Mouse (Mus musculus): ENCODE data around the gene Samhd1.

The Samhd1 gene

DNA sequence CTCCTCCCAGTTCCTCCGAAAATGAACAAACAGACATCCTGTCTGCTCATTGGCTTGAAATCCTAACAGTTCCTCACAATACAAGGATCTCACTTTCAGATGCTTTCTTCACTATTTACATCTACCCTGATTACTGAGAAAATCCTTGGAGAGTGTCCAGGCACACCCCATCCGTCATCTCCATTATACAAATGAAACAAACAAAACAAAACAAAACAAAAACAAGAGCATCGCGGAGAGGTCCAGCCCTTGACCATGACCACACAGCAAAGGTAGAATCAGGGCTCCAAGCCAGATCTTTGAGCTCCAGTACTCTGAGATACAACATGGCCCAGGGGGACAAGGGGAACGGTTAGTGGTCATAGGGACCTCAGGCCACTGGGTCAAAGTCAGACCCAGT lies 60.3 kb downstream of the Samhd1 start:
- in situ Hi-C loops (cut with MboI, MseI): no loop called here

DNA sequence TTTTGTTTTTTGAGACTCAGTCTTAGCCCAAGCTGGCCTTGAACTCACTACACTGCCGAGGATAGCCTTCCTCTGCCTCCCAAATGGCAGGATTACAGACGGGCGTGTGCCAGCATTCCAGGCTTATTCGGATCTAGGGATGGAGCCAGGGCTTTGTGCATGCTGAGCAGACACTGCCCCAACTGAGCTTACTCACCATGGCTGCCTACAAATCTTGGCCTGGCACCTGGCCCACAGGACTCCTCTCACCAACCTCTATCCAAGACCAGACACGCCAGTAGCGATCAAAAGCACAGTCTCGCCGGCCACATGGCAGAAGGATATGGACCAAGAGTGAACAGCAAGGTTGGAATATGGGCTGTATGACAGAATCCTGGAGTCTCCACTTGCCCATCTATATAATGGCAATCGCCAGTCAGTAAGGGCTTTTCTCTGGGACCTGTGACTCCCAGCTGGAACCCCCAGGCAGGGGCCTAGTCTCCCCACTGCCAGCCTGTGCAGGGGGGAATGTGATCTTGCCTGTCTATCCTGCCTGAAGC lies 60.8 kb downstream of the Samhd1 start:
- in situ Hi-C loops (cut with MboI, MseI): no loop called here

DNA sequence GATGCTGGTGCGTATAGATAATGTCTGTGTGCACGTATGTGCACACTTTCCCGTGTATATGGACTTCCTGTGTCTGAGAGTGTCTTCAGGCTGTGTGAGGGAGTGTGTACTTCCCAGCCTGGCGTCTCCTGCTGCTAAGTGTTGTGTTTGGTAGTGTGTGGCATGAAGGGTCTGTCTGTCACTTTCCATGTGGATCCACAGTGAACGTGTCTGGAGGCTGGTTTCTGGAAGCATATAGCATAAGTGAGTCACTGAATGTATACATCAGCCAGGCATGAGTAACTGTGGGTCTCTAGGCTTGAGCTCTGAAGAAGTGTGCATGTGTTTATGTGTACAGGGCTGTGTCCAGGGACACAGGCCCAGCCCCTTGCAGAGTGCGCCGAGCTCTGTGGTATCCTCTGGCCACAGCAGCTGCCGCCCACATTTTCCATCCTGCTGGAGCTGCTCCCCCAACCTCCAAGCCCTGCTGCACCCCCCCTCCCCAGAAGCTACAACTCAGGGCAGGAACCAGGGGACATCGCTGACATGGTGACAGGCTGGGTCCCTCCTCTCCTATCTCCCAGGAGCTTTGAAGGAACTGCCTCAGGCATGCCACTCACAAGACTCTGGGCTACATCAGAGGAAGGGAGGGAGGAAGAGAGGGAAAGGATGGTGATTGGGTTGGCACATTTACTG lies 61.5 kb downstream of the Samhd1 start:
- in situ Hi-C loops (cut with MboI, MseI): no loop called here

DNA sequence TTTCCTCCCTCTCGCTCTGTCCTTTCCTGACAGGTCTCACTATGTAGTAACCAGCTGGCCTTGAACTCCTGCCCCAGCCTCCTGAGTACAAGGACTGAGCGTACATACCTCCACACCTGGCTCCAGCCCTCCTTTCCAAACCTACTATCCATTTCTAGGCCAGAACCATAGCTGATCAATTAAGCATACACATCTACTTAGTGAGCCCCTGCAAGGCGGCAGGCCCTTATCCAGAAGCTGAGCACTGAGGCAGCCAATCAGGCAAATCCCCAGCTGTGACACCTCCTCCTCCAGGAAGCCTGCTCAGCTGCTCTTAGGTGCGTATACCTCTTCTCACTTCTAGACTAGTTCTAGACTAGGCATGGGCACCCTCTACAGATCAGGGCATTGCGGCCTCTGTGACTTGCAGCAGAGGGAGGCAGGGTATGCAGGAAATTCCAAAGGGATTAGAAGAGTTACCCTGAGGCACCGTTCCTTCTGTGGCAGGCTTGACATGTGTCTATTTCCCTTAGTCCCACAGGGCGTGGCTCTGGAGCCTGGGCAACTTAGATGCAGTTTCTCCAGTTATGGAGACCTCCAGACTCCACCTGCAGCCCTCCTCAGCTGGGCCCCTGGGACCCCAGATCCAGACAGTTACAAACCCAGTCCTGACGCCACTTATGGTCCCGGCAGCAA lies 62.6 kb downstream of the Samhd1 start:
- in situ Hi-C loops (cut with MboI, MseI): no loop called here

DNA sequence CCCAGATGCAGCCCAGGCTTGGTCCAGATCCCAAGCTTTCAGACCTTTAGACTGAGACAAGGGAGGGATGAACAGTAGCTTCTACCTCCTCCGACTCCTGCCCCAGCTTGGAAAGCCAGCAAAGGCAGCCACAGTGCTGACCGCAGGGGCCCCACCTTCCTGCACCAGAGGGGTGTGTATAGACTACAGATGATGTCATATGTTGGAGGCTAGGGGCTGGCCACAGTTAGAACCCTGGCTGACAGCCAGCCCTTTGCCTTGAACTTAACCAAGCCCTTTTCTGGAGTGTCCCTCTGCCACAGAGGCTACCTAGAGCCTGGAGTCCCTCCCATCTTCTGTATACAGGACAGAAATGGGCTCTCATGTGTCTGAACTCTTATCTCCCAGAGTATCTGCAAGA lies 63.5 kb downstream of the Samhd1 start:
- in situ Hi-C loops (cut with MboI, MseI): no loop called here

DNA sequence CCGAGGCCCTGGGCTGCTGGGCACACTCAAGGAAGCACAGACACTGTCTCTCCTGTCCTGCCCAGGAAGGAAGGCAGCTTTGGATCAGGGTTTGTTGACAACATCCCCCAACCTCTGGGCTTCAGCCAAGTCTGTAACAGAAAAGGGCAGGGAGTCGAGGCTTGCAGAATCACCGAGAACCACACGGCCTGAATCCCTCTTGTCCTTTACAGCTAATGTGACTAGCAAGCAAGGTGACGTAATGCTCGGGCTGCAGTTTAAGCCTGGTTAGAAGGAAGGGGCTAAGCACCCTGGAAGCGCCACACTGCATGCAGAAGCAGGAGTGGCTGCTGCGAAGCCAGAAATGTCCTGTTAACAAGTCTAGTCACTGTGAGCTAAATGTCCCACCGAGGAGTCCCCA lies 64.7 kb downstream of the Samhd1 start:
- in situ Hi-C loops (cut with MboI, MseI): no loop called here

DNA sequence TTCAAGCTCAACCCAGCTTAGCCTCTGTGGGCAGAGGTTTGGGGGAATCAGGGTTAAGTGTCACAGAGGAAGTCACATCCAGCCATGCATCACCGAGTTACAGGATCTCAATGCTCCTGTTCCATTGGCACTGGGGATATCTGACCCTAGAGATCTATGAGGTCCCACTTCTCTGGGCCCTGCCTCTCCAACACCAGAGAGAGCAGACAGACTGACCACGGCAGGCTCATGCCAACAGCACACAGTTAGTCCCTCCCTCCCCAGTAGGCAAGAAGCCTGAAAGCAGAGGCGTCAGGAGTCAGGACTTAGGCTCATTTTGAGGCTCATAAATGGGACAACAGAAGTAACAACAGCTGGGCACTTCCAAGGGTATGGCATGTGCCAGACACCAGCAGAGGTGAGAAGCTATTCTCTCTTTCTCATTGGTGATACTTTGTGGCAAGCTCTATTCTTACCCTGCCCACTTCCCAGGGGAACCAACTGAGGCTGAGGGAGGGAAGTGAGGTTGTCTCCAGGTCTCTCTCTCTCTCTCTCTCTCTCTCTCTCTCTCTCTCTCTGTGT lies 65.2 kb downstream of the Samhd1 start:
- in situ Hi-C loops (cut with MboI, MseI): no loop called here

DNA sequence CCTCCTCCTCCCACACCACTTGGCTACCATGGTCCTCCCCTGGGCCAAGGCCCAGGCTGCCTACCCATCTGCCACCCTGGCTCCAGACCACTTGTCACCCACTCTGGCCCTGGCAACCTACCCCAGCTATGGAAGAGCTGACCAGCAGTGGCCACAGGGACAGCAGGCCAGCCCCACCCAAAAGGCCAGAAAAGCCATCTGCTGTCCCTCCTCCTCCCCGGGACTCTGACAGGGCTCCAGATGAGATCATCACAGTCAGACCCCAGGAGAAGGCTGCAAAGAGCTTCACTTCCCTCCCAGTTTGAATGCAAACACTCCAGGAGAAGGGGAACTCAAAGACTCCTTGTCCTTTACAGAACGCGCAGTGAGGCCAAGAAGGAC lies 65.7 kb downstream of the Samhd1 start:
- in situ Hi-C loops (cut with MboI, MseI): no loop called here

DNA sequence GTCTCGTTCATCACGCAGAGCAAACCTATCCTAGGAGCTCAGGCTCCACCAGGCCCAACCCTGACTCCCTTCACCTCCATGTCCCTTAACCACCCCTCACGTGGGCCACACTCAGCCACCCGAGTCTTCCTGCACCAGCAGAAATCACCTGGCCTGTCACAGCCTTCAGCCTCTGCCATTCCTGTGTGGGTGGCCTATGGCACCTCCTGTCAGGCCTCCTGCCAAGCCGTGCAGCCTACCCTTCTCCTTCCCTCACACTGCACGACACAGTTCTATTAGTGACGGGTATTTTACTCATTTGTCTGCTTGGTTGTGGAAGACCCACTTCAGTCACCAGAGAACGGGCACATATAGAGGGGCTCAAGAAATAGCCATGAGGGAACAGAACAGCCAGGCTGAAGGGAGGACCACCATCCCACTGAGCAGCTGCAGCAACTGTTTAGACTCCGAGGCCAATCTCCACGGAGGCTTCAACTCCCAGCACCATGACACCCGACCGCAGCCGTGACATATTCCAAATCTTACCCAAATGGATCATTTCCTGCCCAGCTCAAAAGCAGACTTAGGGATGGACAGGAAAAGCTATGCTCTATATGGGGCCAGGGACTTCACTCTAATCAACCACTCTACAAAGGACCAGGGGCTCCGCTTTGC lies 66.2 kb downstream of the Samhd1 start:
- in situ Hi-C loops (cut with MboI, MseI): no loop called here

DNA sequence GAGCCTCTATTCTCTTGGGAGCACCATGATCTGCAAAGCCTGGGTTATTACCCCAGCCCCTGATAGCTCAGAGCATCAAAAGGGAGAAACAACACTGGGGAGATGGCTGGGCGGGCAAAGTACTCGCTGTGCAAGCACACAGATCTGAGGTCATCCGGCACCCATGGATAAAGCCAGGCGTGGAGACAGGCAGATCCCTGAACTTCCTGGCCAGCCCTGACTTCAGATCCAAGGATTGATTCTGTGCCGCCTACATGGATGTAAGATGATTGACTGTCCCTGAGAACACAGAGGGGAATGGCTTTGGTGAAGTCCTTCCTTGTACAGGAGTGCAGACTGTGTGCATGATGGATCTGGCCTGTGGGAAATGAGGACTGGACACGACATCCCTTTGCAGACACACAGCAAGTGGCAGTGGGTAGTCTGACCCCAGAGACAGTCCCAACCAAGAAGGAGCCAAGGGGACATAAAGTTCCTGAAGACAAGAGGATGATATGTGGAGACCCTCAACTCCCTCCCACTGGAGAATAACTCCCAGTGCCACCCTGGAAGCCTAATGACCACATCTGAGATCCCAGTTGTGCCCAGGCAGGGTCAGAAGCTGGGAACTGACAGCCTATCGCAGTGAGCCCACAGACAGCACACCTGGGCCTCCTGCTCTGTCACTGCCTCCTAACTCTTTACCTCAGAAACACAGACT lies 68.2 kb downstream of the Samhd1 start:
- in situ Hi-C loops (cut with MboI, MseI): no loop called here

DNA sequence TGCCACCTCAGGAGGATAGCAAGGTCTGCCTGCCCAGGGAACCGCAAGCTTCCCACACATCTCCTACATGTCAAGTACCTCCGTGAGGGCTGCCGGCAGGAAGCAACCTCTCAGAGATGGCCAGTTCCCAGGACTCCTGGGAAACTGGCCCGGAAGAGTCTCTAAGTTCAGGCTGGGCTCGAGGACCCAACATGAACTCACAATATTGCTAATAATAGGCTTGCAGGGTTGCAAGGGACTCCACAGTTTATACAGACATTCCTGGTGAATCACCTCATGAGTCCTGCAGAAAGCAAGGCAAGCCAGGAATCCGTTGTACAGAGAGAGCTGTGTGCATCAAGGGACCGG lies 69.2 kb downstream of the Samhd1 start:
- in situ Hi-C loops (cut with MboI, MseI): no loop called here

DNA sequence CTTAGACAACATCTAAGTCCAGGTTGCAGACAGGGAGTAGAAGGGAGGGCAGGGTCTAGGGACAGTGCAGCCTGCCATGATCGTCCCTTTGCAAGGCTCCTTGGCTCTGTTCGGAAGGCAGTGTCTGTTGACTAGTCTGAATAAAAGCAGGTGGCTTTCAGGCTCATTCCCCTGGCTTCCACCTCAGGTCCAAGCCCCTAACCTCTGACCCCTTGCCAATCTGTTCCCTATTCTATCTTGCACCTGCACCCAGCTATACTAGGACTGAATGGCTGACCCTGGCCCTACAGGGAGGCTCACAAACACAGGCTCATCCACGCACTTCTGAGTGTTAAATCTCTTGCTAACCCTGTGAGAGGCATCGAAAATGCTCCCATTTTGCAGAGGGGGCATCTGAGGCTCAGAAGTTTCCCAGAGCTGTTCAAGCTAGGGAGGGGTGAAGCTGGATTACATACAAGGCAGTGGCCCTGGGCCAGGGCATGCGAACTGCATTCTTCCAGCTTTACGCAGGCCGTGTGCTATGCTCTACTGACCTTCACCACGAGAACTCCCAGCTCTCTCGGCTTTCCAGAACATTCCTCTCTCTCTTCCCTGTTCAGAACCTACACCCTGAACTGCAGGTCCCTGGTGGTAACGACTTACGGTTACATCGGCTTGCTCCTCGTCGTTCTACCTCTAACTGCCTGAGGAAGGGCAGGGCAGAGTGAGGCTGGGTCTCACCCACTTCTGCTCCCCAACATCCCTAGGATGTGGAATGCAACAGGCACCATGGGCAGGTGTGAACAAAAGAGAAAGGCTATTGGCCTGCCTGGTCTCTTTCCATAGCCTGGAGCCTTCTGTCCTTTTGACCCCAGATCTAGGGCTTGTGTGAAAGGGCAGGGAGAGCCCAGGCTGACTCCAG lies 69.8 kb downstream of the Samhd1 start:
- in situ Hi-C loops (cut with MboI, MseI): no loop called here

DNA sequence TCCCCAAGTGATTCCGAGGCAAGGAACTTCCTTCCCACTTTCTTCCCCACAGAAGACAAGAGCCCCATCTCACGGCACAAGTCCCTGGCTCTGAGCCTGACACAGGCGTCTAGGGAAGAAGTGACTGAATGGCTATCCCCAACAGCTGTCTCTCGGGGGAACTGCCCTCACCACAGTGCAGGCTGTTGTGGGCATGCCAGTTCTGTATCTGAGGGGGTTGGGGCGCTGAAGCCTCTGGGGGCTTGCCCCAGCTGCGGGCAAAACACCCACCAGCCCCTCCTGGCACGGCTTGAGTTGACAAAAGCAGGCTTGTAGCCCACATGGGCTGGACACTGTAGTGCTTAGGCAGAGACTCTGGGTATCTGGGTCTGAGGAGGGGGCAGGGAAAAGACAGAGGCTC lies 70.9 kb downstream of the Samhd1 start:
- in situ Hi-C loops (cut with MboI, MseI): no loop called here

DNA sequence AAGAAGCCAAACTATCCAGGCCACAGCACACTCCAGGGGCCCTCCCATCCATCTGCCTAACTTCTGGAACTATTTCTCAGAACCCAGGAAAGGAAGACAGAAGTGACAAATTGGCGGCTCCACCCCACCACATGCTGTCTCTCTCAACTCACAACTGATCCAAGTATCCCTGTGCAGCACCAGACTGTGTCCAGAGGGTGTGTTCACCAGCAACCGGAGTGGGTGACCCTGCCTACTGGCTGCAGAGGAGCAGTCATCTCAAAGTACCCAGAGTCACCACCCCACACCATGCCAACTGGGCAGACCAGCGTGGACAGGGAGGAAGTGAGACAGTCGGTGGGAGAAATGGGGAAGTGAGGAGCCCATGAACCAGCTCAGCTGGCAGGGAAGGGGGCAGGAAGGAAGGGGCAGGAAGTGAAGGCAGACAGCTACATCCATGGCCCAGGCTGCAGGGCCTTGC lies 71.8 kb downstream of the Samhd1 start:
- in situ Hi-C loops (cut with MboI, MseI): no loop called here

DNA sequence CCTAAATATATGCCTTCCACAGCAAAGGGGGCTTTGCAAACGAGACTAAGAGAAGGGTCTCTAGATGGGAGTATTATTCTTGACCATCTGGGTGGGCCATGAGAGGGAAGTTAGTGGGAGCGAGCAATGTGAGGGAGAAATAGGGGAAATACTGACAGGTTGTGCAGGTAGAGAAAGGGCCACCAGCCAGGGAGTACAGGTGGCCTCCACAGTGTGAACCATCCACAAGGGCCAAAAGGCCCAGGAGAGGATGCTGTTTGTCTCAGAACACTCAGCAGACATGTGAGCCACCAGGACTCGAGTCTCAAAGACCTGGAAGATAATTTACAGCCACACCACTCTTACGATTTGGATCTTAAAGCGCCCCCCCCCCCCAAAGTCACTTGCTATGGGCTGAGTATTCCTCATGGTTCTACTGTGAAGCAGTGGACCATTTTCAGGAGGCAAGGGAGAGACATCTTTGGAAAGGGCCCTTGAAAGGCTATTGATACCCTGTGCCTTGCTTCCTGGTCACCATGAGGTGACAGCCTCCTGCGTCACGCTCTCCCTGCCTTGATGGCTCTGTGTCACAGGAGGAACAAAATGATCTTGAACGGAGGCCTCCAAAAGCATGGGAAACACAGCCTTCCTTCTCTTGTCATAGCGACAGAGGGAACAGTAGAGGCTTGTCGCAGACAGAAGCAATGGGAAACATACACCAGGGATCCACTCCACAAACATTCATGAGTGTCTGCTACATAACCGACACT lies 74.3 kb downstream of the Samhd1 start:
- in situ Hi-C loops (cut with MboI, MseI): no loop called here

DNA sequence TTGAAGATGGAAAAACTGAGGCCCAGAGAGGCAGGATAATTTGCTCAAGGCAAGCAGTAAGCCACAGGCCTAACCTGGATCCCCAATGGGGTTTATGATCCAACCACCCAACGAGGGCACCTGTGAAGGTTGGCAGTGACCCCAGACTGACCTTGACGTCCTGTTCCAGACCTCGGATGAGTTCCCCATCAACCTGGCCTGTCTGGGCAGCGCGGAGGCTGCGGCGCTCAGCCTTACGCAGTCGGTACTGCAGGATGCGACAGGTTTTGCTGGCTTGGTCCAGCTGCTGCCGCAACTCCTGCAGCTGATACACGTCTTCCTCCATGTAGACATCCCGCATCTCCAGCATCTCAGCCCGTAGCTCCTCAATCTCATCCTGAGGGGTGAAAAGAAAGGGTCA lies 75.0 kb downstream of the Samhd1 start:
- in situ Hi-C loops (cut with MboI, MseI): no loop called here

DNA sequence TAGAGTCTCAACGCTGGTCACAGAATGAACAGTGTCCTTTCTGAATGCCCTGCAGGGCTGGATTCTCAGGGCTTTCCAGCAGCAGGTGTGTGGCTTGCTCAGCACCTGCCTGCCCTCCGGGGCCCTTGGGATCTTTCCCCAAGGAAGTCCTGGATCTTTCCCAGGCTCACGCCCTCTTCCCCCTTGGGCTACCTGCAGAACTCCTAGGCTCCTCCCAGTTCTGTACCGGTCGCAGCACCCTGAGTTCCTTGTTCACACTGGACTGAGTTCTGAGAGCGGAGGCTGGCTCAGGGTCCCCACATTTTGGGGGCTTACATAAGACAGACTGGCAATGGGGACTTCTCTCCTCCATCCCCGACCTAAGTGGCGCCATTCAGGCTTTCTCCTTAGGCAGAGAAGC lies 75.9 kb downstream of the Samhd1 start:
- in situ Hi-C loops (cut with MboI, MseI): no loop called here

DNA sequence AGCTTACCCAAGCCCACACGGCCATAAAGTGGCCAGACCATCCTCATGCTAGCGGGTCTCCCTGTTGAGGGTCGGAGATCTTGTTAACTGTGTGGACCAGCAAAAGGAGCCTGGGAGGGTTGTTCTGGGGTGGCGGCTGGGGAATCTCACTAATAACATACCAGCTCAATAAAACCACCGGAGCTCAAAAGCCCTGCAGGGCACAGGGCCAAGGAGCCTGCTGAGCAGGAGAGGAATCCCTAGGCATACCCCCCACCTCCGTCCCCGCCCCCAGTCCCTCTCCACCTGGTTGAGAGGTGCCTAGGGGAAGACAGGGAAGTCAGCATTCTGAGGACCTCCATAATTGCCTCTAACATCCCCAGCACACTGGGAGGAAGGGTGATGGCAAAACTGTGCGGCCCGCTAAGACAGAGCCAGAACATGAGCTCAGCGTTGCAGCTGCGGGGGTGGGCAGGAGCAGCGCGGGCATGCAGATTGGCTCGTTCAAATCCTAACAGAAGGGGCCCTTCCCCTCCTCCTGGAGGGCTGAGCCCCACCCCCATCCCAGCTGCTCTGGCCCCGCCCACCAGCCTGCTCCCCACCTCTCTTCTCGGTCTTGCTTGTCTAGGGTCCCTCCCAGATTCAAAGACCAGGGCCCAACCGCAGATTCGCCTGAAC lies 76.6 kb downstream of the Samhd1 start:
- in situ Hi-C loops (cut with MboI, MseI): no loop called here

DNA sequence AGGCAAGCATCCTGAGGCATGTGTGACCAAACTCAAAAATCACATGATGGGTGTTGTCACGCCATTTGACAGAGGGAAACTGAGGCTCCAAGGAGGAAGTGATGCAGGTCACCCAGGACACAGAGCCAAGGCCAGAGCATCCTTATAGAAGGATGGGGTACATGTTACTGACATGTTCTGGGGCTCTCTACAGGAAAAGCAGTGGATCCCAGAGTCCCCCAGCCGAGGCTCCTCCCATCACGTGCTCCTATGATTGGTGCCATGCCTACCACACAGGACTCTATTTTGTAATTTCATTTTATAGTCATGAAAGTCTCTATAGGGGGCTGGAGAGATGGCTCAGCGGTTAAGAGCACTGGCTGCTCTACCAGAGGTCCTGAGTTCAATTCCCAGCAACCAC lies 77.3 kb downstream of the Samhd1 start:
- in situ Hi-C loops (cut with MboI, MseI): no loop called here

DNA sequence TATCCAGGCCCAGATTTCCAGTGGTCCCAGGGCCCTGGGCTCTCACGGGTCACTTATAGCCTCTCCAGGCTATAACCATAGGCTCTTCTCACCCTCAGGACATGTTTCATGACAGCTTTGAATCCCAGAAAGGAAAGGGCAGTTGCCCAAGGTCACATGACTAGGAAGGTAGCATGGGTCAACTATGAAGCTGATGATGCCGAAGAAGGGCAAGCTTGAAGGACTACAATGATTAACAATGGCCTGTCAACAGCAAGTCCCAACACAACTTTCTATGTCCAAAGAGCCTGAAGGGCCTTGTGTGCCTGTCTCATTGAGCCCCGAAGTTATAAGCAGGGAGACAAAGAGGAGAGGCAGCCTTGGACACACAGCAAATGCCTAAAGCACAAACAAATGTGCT lies 77.9 kb downstream of the Samhd1 start:
- in situ Hi-C loops (cut with MboI, MseI): no loop called here
